Mouse (Mus musculus) frontal cortex, adult (tissue): ENCODE measurements around the gene Ksr2.

ENCODE experiments used
- ATAC-seq: cut with Nextera tagmentation; 2 replicates; pipeline ENCODE4 v1.9.2; 2017; ENCODE audit warnings: mild to moderate bottlenecking, moderate library complexity, mixed read lengths; ENCODE audit not compliant: low TSS enrichment

The Ksr2 gene

GRCm38 (mm10) chr5:117779175-117779574 is 365.4 kb downstream of the Ksr2 start:
- ATAC-seq, result no peak

GRCm38 (mm10) chr5:117780681-117781080 is 366.9 kb downstream of the Ksr2 start, which contains the start of gene Nos1:
Gene Nos1, plus strand, starts transcription at chr5:117781032.
- ATAC-seq, result no peak

- no peak for ATAC-seq
These were observed 367.4 kb downstream of the Ksr2 start for GRCm38 (mm10) chr5:117781178-117781577.

GRCm38 (mm10) chr5:117790071-117790470 is 376.3 kb downstream of the Ksr2 start:
- peak; percentile 84 for ATAC-seq

- no peak for ATAC-seq
These were observed 378.1 kb downstream of the Ksr2 start for GRCm38 (mm10) chr5:117791875-117792274.

GRCm38 (mm10) chr5:117800849-117801248 is 387.0 kb downstream of the Ksr2 start:
- ATAC-seq, result no peak

- no peak for ATAC-seq
These were observed 388.3 kb downstream of the Ksr2 start for GRCm38 (mm10) chr5:117802071-117802521.

- no peak for ATAC-seq
These were observed 389.8 kb downstream of the Ksr2 start for GRCm38 (mm10) chr5:117803551-117803950.

GRCm38 (mm10) chr5:117810930-117811329 is 397.1 kb downstream of the Ksr2 start:
- ATAC-seq, result no peak

- ATAC-seq, result no peak
These were observed 405.0 kb downstream of the Ksr2 start for GRCm38 (mm10) chr5:117818800-117819199.

GRCm38 (mm10) chr5:117820445-117820844 is 406.6 kb downstream of the Ksr2 start:
- ATAC-seq, result no peak

- no peak for ATAC-seq
These were observed 410.0 kb downstream of the Ksr2 start for GRCm38 (mm10) chr5:117823811-117824210.

GRCm38 (mm10) chr5:117824486-117824885 is 410.7 kb downstream of the Ksr2 start:
- no peak for ATAC-seq
